Comparison of ENCODE assay signal across 8 mouse cellular contexts in the genomic region with DNA sequence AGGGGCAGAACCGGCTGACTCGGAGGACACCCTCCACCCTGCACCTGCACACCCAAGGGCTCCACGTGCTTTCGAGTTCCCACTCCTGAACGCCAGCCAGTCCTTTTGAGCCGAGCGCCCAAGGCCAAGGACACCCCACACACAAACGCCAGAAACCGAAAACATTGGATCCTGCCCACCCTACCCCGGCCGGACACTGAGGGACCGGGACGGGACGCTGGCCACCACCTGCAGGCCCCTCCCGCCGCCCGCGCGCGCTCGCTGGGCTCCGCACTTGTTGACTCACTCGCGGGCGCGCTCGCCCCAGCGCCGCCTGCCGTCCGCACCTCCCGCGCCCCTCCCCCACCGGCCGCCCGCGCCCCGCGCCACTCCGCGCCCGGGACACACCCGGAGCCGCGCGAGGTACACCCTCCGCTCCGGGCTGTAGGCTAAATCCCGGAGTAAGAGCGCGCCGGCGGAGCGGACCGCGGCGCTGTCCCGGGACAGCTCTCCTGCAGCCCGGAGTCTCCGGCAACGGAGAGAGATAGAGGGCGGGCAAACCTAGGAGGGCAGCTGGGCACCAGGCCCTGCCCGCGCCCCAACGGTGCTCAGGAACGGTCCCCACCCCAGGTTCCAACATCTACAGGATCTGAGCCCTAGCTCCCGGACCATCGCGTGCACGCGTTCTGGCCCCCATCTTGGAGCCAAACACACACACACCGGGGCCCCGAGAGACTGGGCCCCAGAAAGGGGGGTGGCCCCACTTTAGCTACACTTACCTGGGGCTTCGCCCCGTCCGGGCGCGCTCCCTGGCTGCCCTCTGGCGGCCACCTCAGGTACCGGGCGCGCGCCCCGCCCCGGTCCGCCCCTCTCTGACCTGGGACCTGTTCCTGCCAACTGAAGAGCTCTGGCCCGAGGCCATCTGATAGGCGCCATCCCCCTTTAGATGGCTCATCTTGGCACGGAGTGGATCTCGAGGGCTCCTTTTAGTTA. TPM values are rescaled to one million over a fixed set of nuclear protein-coding genes. Genes with fewer than 3 reads are reported as not detected.
DNase-seq lines count a peak whose midpoint lies in the region; ATAC-seq and TF ChIP-seq lines count a peak whose summit lies in the region.

No protein-coding gene starts in this region.

- DNase-seq in layer of hippocampus, adult 11-12 months (ENCODE audit: low spot score): peak; percentile 58
- DNase-seq in layer of hippocampus, adult 9-10 months (ENCODE audit: low spot score): no peak
- DNase-seq in embryonic facial prominence, embryonic 10.5 days (ENCODE audit: low spot score): peak; percentile 83
- peak; percentile 62 for DNase-seq in limb, embryonic 14.5 days (ENCODE audit: low spot score)
- peak; percentile 78 to 83 for DNase-seq in spleen, adult 2 months (ENCODE audit: low read depth in 1 of 2, low spot score in 2 of 2)

- peak overlapping the region; percentile 79 for H3K4me3 ChIP-seq in embryonic facial prominence, embryonic 10.5 days
- H3K4me3 ChIP-seq in intestine, postnatal 0 days (ENCODE audit: low read depth, low read length): peak overlapping the region; percentile 66
- peak overlapping the region; percentile 63 for H3K4me3 ChIP-seq in limb, embryonic 14.5 days (replicated peaks; ENCODE audit: low read length)
- H3K4me3 ChIP-seq in midbrain, embryonic 16.5 days (ENCODE audit: low read depth, low read length): peak overlapping the region; percentile 65
- peak overlapping the region; percentile 83 for H3K4me3 ChIP-seq in spleen, adult 2 months (ENCODE audit: extremely low read depth, insufficient read depth, insufficient read length)

- H3K27ac ChIP-seq in embryonic facial prominence, embryonic 10.5 days (replicated peaks): peak overlapping the region; percentile 82
- peak overlapping the region; percentile 85 for H3K27ac ChIP-seq in intestine, postnatal 0 days (ENCODE audit: low read depth, low read length)
- H3K27ac ChIP-seq in limb, embryonic 14.5 days (replicated peaks; ENCODE audit: low read depth, low read length): peak overlapping the region; percentile 43; the same call in 1 of the 2 replicates
- H3K27ac ChIP-seq in midbrain, embryonic 16.5 days (ENCODE audit: low read length): peak overlapping the region; percentile 36
- peak overlapping the region; percentile 91 for H3K27ac ChIP-seq in spleen, adult 2 months (ENCODE audit: insufficient read depth, low read length)

- H3K9me3 ChIP-seq in embryonic facial prominence, embryonic 10.5 days: no peaks in the 10 kb centered on the region
- no peaks in the 10 kb centered on the region for H3K9me3 ChIP-seq in intestine, postnatal 0 days (ENCODE audit: control insufficient read depth)
- no peaks in the 10 kb centered on the region for H3K9me3 ChIP-seq in limb, embryonic 14.5 days (ENCODE audit: control insufficient read depth, low read length)
- no peaks in the 10 kb centered on the region for H3K9me3 ChIP-seq in midbrain, embryonic 16.5 days (replicated peaks; ENCODE audit: control insufficient read depth, low read length, poor library complexity, severe bottlenecking)

- no peak for TF ChIP-seq POLR2A in limb, embryonic 14.5 days (IDR thresholded peaks at IDR 0.05; ENCODE audit: borderline replicate concordance, extremely low read depth, insufficient read depth, insufficient read length)
- peak; percentile 26 for TF ChIP-seq POLR2A in spleen, adult 2 months (IDR thresholded peaks at IDR 0.05; ENCODE audit: low read depth, low read length)

- H3K36me3 ChIP-seq in embryonic facial prominence, embryonic 10.5 days (replicated peaks): no peaks in the 10 kb centered on the region
- no peaks in the 10 kb centered on the region for H3K36me3 ChIP-seq in intestine, postnatal 0 days (ENCODE audit: control insufficient read depth, insufficient read depth)
- H3K36me3 ChIP-seq in limb, embryonic 14.5 days (ENCODE audit: control insufficient read depth, insufficient read depth, low read length): no peaks in the 10 kb centered on the region
- H3K36me3 ChIP-seq in midbrain, embryonic 16.5 days (ENCODE audit: control insufficient read depth, insufficient read depth, low read length): no peaks in the 10 kb centered on the region
- no peaks in the 10 kb centered on the region for H3K36me3 ChIP-seq in spleen, adult 2 months (ENCODE audit: control insufficient read depth, insufficient read depth, low read length)

- H3K27me3 ChIP-seq in embryonic facial prominence, embryonic 10.5 days (replicated peaks; ENCODE audit: low read depth, poor library complexity, severe bottlenecking): peaks cover 60% of the 10 kb centered on the region
- H3K27me3 ChIP-seq in intestine, postnatal 0 days (replicated peaks; ENCODE audit: control insufficient read depth, insufficient read depth, low read length): no peaks in the 10 kb centered on the region
- peaks cover 10% of the 10 kb centered on the region; the same call in 1 of the 2 replicates for H3K27me3 ChIP-seq in limb, embryonic 14.5 days (ENCODE audit: control insufficient read depth, insufficient read depth, low read length)
- peaks cover 4% of the 10 kb centered on the region; the same call in 1 of the 2 replicates for H3K27me3 ChIP-seq in midbrain, embryonic 16.5 days (ENCODE audit: control insufficient read depth, insufficient read depth, low read depth, low read length)
- no peaks in the 10 kb centered on the region for H3K27me3 ChIP-seq in spleen, adult 2 months (ENCODE audit: control insufficient read depth, insufficient read depth, low read length)

- peak overlapping the region; percentile 64 for H3K9ac ChIP-seq in intestine, postnatal 0 days (ENCODE audit: low read depth, low read length)
- H3K9ac ChIP-seq in limb, embryonic 14.5 days (ENCODE audit: low read depth, low read length, severe bottlenecking): peak overlapping the region; percentile 67
- peak overlapping the region; percentile 68 for H3K9ac ChIP-seq in midbrain, embryonic 16.5 days (ENCODE audit: low read depth, low read length)

- H3K4me1 ChIP-seq in embryonic facial prominence, embryonic 10.5 days: peaks cover 46% of the 10 kb centered on the region
- peaks cover 18% of the 10 kb centered on the region for H3K4me1 ChIP-seq in intestine, postnatal 0 days (replicated peaks; ENCODE audit: control insufficient read depth, insufficient read depth, low read length)
- peaks cover 13% of the 10 kb centered on the region for H3K4me1 ChIP-seq in limb, embryonic 14.5 days (ENCODE audit: control insufficient read depth, insufficient read depth, low read length)
- H3K4me1 ChIP-seq in midbrain, embryonic 16.5 days (ENCODE audit: control insufficient read depth, insufficient read depth, low read length): peaks cover 35% of the 10 kb centered on the region
- peaks cover 2% of the 10 kb centered on the region; the same call in 1 of the 2 replicates for H3K4me1 ChIP-seq in spleen, adult 2 months (ENCODE audit: control insufficient read depth, insufficient read depth, insufficient read length)

- H3K4me2 ChIP-seq in intestine, postnatal 0 days (replicated peaks; ENCODE audit: low read depth): peak overlapping the region; percentile 95
- peak overlapping the region; percentile 94 for H3K4me2 ChIP-seq in limb, embryonic 14.5 days (replicated peaks; ENCODE audit: low read depth, low read length, severe bottlenecking)
- H3K4me2 ChIP-seq in midbrain, embryonic 16.5 days (ENCODE audit: low read length): peak overlapping the region; percentile 96

- ATAC-seq in granulocyte monocyte progenitor cell, adult 5-6 weeks (replicated peaks; ENCODE audit: poor library complexity, severe bottlenecking): peak; percentile 73
- peak; percentile 88 for ATAC-seq in intestine, postnatal 0 days
- peak; percentile 81 for ATAC-seq in limb, embryonic 14.5 days (ENCODE audit: low FRiP score, low read depth)
- peak; percentile 37 for ATAC-seq in midbrain, embryonic 16.5 days

- WGBS in embryonic facial prominence, embryonic 10.5 days: under 1% methylated on average over 90 of the region's 90 CpGs
- whole genome bisulfite sequencing in intestine, postnatal 0 days: under 1% methylated on average over 90 of the region's 90 CpGs
- 1% methylated on average over 52 of the region's 90 CpGs for WGBS in limb, embryonic 14.5 days
- under 1% methylated on average over 72 of the region's 90 CpGs for WGBS in midbrain, embryonic 16.5 days
- 1% methylated on average over 88 of the region's 90 CpGs for WGBS in spleen, adult 2 months

- TF ChIP-seq CTCF in intestine, postnatal 0 days (IDR thresholded peaks at IDR 0.05; ENCODE audit: low read depth): peak; percentile 95
- peak; percentile 92 for TF ChIP-seq CTCF in spleen, adult 2 months (IDR thresholded peaks at IDR 0.05; ENCODE audit: extremely low read depth, insufficient read depth, insufficient read length, insufficient replicate concordance)

RNA-seq across cellular contexts. Expression of gene Rph3al, which starts 28.5 kb away (rescaled TPM):
- polyA plus RNA-seq in embryonic facial prominence, embryonic 10.5 days (2016; fragmentation: Nextera tagmentation; extraction: Ambion mirVana): 2.2 and 3.5 TPM in 2 replicates
- total RNA-seq in granulocyte monocyte progenitor cell, adult 5-6 weeks (2014; fragmentation: Nextera tagmentation): 0.28 TPM in 1 of 2 replicates, not detected in the other
- not detected in 2 replicates for total RNA-seq in granulocyte monocyte progenitor cell, adult 5-6 weeks (2017)
- 10.5 and 12.9 TPM in 2 replicates for polyA plus RNA-seq in intestine, postnatal 0 days (2015; fragmentation: Nextera tagmentation; extraction: Ambion mirVana)
- polyA plus RNA-seq in limb, embryonic 14.5 days (2012; rRNA removed): 2.4 and 2.6 TPM in 2 replicates
- 2.2 and 2.6 TPM in 2 replicates for polyA plus RNA-seq in limb, embryonic 14.5 days (2014; fragmentation: Nextera tagmentation; extraction: Ambion mirVana)
- polyA plus RNA-seq in midbrain, embryonic 16.5 days (2015; fragmentation: Nextera tagmentation; extraction: Ambion mirVana): 3.4 and 4.9 TPM in 2 replicates
- 3.8 and 5.5 TPM in 2 replicates for polyA plus RNA-seq in spleen, adult 2 months (2012; rRNA removed)

RNA-seq across cellular contexts. Expression of gene 1700016K19Rik, which starts 33.0 kb away (rescaled TPM):
- 0.65 and 0.99 TPM in 2 replicates for polyA plus RNA-seq in embryonic facial prominence, embryonic 10.5 days (2016; fragmentation: Nextera tagmentation; extraction: Ambion mirVana)
- total RNA-seq in granulocyte monocyte progenitor cell, adult 5-6 weeks (2014; fragmentation: Nextera tagmentation): not detected in 2 replicates
- total RNA-seq in granulocyte monocyte progenitor cell, adult 5-6 weeks (2017): not detected in 2 replicates
- 0.17 TPM in 1 of 2 replicates, not detected in the other for polyA plus RNA-seq in intestine, postnatal 0 days (2015; fragmentation: Nextera tagmentation; extraction: Ambion mirVana)
- polyA plus RNA-seq in limb, embryonic 14.5 days (2012; rRNA removed): 0.58 and 0.87 TPM in 2 replicates
- 0.44 and 0.76 TPM in 2 replicates for polyA plus RNA-seq in limb, embryonic 14.5 days (2014; fragmentation: Nextera tagmentation; extraction: Ambion mirVana)
- polyA plus RNA-seq in midbrain, embryonic 16.5 days (2015; fragmentation: Nextera tagmentation; extraction: Ambion mirVana): 6.0 and 7.0 TPM in 2 replicates
- polyA plus RNA-seq in spleen, adult 2 months (2012; rRNA removed): 0.08 and 0.22 TPM in 2 replicates

Comparison
In these comparisons a context has a peak if more than half of its experiments do, and no peak if none do; other contexts are left out.
1. H3K27ac ChIP-seq: peak in every context shown above with its lines; median percentile 91 in spleen, adult 2 months; 85 in intestine, postnatal 0 days; 82 in embryonic facial prominence, embryonic 10.5 days; 43 in limb, embryonic 14.5 days; 36 in midbrain, embryonic 16.5 days.
2. ATAC-seq: peak in every context shown above with its lines; median percentile 88 in intestine, postnatal 0 days; 81 in limb, embryonic 14.5 days; 73 in granulocyte monocyte progenitor cell, adult 5-6 weeks; 37 in midbrain, embryonic 16.5 days.